Mouse (Mus musculus) 3T3-L1 (cell line): Measurements from ENCODE around the gene Xylt1.

Source experiments
- DNase-seq: peaks from one replicate; pipeline ENCODE4 v3.0.0-alpha.2; 2015; ENCODE audit warnings: low read depth, low spot score

The Xylt1 gene

GRCm38 (mm10) chr7:117610439-117610838, 229.7 kb downstream of the Xylt1 start:
- DNase-seq = no peak

GRCm38 (mm10) chr7:117612788-117613473, 232.2 kb downstream of the Xylt1 start:
- no peak for DNase-seq

GRCm38 (mm10) chr7:117613796-117614195, 233.0 kb downstream of the Xylt1 start:
- DNase-seq = no peak

GRCm38 (mm10) chr7:117614346-117614745, 233.6 kb downstream of the Xylt1 start:
- no peak for DNase-seq

- DNase-seq = no peak
Observed at GRCm38 (mm10) chr7:117614851-117615250, 234.1 kb downstream of the Xylt1 start.

- peak; percentile 1 for DNase-seq
Observed at GRCm38 (mm10) chr7:117616277-117616676, 235.5 kb downstream of the Xylt1 start.

- no peak for DNase-seq
Observed at GRCm38 (mm10) chr7:117618715-117619150, 238.0 kb downstream of the Xylt1 start.

GRCm38 (mm10) chr7:117621566-117621965, 240.8 kb downstream of the Xylt1 start:
- DNase-seq = no peak

- DNase-seq = no peak
Observed at GRCm38 (mm10) chr7:117622769-117623168, 242.0 kb downstream of the Xylt1 start.

GRCm38 (mm10) chr7:117628791-117629190, 248.0 kb downstream of the Xylt1 start:
- DNase-seq = no peak

GRCm38 (mm10) chr7:117630657-117631056, 249.9 kb downstream of the Xylt1 start:
- DNase-seq = no peak

- no peak for DNase-seq
Observed at GRCm38 (mm10) chr7:117635584-117635983, 254.8 kb downstream of the Xylt1 start.

GRCm38 (mm10) chr7:117636713-117637112, 255.9 kb downstream of the Xylt1 start:
- DNase-seq = no peak

- no peak for DNase-seq
Observed at GRCm38 (mm10) chr7:117637997-117638396, 257.2 kb downstream of the Xylt1 start.

- no peak for DNase-seq
Observed at GRCm38 (mm10) chr7:117652637-117653036, 271.9 kb downstream of the Xylt1 start.

- no peak for DNase-seq
Observed at GRCm38 (mm10) chr7:117655732-117656131, 275.0 kb downstream of the Xylt1 start.

GRCm38 (mm10) chr7:117658180-117658579, 277.4 kb downstream of the Xylt1 start:
- DNase-seq = no peak

- DNase-seq = no peak
Observed at GRCm38 (mm10) chr7:117658739-117659138, 278.0 kb downstream of the Xylt1 start.

- DNase-seq = no peak
Observed at GRCm38 (mm10) chr7:117667286-117667685, 286.5 kb downstream of the Xylt1 start.

- DNase-seq = no peak
Observed at GRCm38 (mm10) chr7:117668226-117668625, 287.4 kb downstream of the Xylt1 start.

- no peak for DNase-seq
Observed at GRCm38 (mm10) chr7:117672121-117672591, 291.4 kb downstream of the Xylt1 start.

GRCm38 (mm10) chr7:117686120-117686996, 305.6 kb downstream of the Xylt1 start:
- DNase-seq = no peak

- DNase-seq = no peak
Observed at GRCm38 (mm10) chr7:117686997-117687302, 306.2 kb downstream of the Xylt1 start.
